Mouse (Mus musculus) brain, adult 2 months (tissue): ENCODE data around the gene Rmi2.

Experiments
- DNase-seq: peaks from one replicate; pipeline ENCODE4 v3.0.0; 2011; ENCODE audit warnings: low read depth, low spot score

Gene Rmi2

DNA sequence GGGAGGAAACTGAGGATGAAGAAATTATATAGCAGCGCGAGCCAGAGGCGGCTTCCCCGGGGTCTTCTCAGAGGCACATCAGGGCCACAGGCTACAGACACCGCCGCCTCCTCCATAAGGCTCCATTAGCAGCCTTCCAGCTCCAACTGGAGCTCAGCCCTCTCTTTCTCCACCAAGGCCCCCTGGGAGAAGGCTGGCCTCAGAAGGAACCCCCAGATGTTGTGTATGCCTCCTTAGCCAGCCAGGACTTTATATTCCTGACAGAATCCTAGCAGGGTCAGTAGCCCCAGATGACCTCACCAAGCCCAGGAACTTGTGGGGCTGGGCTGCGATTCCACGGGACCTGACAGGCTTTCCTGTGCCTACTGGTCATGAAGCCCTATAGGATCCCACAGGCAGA lies 32.0 kb downstream of the Rmi2 start:
- no peak for DNase-seq

DNA sequence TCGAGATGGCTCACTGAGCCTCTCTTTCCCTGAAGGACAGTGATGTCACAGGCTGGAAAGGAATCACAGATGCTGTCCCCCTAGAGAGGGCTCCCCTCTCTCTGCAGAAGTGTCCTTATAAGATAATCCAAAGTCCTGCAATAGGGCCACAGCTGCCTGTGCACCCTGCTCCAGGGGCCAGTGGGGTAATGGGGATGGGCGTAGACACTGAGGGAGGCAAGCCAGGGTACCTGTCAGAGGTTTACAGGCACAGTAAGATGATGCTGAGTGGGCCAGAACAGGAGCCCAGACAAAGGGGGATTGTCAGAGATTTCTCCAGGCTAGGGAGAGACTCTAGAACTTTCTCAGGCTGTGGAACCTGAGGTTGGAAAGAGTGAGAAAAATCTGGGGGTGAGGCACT lies 32.6 kb downstream of the Rmi2 start:
- no peak for DNase-seq

DNA sequence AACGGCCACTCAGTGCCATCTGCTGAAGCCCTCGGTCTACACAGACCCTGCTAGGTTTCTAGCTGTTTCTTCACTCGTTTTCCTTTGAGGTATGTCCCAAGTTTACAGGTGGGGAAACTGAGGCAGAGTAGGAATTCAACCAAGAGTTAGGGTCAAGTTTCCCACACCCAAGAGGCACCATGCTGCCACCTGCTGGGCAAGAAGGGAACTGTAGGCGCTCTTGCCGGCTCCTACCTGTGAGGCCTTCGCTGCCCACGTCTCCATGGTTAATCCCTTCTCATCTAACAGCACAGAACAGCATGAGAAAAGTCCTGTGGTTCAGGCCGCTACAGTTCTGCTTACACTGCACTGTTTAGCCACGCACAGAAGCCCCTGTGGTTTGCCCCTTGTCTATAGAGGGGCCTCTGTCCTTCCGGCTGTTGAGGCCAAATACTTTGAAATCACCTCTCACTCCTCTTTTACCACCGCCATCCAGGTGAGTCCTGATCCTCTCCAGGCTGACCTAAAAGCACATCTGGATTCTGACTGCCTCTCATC lies 33.1 kb downstream of the Rmi2 start:
- peak; percentile 52 for DNase-seq

DNA sequence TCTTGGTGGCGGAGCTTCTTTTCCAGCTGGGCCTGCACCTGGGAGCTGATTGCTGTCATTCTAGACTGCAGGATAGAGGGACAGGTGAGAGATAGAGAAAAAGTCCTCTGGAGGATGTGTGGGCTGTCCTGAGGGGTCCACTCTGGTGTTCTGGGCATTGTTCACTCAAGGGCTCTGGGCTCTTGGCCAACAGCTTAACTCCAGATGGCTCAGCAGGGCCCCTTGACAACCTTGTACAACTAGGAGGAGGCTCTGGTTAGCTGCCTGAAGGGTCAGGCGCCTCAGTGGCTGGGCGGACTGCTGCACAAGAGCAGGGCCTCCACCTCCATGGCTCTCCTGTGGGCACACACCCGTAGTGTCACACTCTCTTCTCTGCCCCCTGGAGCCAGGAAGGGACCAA lies 36.1 kb downstream of the Rmi2 start:
- no peak for DNase-seq

DNA sequence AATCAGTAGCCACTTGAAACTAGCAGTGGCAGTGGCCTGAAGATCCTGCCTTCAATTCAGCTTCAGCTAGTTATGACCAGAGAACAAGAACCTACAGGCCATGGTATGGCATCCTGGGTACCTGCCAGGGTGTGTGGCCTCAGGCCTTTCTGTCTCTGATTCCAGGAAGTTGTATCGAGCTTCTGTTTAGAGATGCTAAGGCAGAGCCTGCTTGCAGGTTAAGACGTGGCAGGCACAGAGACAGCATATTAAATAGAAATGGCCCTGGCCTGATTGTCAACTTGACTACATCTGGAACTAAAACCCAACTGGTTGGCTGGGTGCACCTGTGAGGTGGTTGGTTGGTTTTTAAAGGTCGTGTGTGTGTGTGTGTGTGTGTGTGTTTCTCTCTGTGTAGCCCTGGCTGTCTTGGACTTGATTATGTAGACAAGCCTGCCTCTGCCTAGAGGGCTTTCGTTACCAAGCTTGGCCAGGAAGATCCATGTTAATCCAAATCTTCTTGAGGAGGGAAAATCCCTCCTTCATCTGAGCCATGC lies 38.0 kb downstream of the Rmi2 start:
- DNase-seq, result no peak

DNA sequence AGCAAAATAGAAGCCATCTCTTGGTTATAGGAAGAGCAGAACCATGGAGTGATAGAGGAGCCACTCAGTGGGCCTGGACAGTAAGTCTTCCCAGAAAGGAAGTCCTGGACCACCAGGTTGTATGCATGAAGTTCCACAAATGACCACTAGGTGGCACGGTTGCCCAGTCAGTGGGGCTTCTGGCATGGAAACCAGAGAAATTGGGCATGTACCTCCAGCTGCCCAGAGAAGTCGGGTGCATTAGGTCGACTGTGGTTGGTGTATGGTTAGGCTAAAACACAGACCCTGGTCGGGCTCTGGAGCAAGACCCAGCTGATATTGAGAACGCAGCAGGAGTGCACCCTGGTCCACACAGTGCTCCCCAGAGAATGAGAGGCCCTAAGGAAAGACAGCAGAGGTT lies 38.8 kb downstream of the Rmi2 start:
- peak; percentile 88 for DNase-seq

DNA sequence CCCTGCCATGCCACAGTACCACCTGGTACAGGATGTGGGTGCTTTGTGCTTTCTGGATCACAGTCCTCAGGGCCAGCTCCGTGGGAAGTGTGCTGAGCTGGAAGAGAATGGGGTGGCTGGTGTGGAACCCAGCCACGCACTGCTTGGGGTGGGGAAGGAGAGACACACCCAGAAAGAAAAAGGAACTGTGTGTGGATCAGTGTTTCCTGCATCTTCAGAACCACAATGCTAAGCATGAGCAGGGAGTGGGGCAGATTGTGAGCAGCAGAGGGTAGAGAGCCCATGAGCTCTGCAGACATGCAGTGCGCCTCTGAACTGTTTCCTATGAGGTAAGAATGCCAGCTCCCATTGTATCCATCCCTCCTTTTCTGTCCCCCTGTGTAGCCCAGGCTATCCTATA lies 43.4 kb downstream of the Rmi2 start:
- DNase-seq, result no peak

DNA sequence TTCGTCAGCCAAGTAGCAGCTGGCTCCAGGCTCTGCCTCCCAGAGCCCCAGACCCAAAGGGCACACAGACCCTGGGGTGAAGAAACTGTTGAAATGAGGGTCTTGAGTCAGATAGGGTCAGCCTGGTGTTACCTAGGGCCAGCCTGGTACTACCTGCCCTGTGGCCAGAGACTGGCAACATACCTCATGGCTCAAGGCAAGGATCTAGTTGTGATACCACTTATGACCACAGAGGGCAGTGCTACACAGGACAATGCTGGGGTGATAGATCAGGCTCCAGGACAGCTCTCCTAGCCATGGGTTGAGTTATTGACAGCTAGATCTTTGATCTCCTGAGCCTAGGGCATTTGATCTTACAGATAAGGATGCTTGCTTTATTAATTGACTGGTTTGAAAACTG lies 44.6 kb downstream of the Rmi2 start:
- DNase-seq, result peak; percentile 72

DNA sequence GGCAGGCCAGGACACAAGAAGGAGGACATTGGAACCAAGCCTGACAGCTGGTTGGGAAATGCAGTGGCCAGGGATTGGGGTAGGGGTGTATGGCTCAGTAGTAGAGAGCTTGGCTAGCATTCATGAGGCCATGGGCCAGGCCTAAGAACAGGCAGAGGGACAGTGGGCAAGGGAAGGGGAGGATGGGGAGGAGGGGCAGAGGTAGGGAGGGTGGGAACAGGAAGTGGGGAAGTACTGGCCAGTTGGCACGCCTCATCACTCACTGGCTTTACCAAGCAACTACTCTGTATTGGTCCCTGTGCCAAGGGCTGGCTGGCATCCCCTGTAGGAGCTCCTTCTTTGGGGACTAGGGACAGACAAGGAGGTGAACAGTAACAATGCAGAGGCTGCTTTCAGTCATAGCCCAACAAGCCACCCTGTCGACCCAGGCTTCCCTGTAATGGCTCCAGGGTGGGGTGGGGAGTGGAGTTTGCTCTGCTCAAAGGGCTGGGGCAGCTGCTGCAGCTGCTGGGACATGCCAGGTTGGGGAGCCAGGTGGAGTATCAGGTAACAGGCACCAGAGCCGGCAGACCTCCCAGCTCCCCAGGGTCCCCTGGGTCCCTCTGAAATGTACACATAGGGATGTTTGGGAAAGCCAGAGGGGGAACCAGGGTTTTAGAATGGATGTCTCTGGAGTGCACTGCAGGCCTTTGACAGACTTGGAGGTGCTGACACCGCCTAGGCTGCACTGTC lies 46.5 kb downstream of the Rmi2 start:
- DNase-seq, result peak; percentile 16

DNA sequence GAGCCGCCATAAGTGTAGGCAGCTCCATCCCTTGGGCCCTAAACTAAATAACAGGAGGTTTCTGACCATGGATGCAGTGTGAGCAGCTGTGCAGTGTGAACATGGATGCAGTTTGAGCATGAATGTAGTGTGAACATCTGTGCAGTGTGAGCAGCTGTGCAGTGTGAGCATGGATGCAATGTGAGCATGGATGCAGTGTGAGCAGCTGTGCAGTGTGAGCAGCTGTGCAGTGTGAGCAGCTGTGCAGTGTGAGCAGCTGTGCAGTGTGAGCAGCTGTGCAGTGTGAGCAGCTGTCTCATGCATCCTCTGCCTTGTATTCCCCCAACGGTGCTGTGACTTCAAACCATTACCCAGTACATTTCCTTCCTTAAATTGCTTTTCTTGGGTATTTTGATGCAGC lies 52.6 kb downstream of the Rmi2 start:
- no peak for DNase-seq

DNA sequence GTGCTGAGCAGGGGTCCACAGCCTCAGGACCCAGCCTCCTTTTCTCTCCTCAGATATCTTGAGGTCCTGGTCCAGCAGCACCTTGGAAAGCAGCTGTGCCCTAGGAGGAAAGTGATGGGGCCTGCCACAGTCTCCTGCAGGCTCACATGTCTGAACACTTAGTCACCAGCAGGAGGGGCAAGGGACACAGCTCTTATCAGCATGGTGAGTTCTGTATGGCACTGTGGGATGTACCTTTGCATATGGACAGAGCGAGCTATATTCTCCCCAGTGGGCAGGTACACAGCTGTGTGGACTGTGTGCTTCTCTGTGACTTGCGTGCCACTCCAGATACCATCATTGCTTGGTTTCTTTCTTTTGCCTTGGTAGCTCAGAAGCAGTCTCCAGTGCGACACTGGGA lies 55.5 kb downstream of the Rmi2 start:
- DNase-seq, result peak; percentile 44

DNA sequence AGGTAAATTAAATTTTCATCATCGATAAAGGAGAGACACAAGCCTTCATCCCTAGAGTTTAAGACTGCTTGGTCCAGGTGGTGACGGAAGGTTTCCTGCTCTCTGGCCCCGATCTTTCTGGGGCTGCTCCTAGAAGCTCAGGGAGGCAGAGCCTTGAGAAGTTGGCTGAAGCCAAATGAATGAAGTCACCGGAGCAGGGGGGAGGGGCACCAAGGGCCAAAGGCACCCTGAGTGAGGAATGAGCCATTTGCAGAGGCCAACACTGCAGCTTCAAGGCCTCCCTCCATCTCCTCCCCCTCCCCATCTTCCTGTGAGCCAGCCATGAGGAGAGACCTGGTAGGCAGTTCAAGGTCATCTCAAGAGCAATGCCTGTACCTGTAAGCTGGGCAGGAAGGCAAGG lies 58.3 kb downstream of the Rmi2 start:
- no peak for DNase-seq

DNA sequence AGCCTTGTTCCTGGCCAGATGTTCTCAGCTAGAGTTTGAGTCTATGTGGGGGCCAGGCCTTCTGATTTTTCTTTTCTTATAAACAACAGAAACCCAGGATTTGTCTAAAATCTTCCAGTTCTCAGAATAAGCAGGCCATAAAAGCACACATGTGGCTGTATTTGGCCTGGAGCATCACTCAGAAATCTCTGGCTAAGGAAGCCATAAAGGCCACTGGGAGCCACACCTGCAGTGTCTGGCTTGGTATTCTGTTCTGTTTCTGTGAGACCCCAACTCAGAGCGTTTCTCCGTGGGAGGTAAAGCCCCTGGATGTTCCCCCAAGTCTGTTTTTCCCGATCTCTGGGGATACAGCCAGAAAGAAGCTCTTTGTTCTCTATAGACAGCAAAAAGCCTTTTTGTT lies 61.0 kb downstream of the Rmi2 start:
- DNase-seq, result no peak

DNA sequence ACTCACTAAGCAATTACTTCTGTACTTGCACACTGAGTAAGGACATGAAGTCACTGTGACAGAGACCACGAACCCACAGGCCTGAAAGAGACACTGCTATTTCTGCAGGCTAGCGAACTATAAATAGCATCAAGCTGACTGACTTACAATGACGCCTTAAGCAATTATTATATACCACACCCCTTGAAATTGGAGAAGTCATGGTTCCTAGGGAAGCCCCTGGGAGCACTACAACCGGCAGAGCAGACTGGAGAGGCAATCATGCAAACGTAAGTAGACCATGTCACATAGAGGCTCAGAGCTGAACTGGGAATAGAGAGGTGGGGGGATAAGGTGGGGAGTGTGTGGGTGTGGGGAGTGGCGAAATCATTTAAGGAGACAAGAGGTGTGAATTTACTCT lies 62.5 kb downstream of the Rmi2 start:
- DNase-seq, result no peak

DNA sequence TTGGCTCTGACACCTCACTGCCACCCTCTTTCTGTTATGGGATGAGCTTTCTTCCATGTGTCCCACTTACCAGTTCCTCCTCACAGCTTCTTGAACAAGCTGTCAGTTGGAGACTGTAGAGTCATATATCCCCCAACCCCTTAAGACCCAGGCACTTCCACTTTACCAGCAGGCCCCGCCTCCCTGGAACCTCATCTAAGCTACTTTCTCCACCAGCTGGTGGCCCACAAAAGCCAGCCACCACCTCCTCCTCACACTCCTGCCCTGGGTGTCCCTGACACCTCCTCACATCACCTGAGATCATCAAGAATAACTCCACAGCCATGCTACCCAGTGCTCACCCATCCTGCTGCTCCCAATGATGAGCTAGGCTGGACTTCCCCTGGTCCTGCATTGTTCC lies 65.9 kb downstream of the Rmi2 start:
- no peak for DNase-seq

DNA sequence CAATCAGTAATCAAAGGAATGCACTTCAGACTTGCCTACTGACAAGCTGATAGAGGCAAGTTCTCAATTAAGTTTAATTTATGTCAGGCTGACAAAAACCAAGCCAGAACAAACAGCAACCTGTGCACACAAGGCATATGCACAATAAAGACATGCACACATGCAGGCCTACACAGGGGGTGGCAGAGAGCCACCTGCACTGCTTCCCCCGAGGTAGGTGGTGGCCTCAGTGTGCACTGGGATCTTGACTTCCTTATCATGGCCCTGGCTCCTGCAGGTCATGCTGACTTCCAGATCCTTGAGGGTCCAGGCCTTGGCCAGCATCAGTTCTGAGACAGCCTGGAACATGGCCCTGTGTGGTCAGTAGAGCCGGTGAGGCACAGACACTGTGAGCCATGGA lies 67.1 kb downstream of the Rmi2 start:
- no peak for DNase-seq

DNA sequence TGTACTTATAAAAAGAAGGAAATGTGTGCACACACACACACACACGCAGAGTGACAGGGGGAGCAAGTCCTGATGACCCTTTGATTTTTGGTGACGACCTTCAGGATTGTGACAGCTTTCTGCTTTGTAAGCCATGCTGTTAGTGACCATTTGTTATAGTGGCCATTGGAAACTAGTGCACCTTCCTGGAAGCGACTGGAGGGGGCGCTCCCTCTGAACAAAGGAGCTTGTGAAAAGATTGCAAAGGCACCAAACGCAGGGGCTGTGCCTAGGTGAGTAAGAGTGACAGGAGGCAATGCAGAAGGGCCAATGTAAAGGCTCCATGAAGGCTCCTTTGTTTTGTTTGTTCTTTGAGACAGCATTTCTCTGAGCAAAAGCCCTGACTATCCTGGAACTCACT lies 68.0 kb downstream of the Rmi2 start:
- no peak for DNase-seq

DNA sequence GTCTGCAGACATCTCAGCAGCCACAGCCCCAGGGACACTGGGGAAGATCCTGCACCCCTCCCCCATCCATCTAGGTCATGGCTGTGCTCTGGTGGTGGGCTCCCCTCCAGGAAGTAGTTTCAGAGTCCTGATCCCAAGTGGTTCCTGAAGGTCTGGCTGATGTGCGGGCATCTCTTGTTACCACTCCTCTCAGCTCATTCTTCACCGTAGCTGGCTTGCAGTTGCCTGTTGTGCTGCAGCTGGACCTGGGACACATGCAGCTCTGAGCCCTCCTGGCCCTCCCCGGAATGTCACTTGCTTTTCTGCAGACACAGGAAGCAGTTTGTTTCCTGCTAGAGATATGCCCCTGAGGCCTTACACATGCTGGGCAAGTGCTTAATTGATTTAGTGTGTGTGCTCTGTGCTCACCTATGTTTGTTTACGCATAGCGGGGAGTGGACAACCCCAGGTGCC lies 70.8 kb downstream of the Rmi2 start:
- DNase-seq, result no peak

DNA sequence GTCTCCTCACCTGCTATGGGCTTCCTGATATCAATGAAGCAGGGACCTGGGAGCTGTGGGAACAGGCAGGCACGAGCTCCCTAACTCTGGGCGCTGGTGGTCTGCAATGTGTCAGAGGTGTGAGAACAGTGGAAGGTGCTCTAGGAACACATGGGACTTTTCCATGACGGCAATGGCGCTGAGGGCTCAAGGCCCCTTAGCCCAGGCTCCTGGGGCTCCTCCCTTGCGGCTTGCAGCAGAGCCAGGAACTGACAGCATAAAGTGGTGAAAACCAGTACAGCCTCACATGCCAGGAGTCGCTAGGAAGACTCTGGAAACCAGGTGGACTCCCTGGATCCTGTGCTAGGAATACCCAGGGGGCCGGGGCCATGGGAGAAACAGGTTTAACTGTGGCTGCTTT lies 75.7 kb downstream of the Rmi2 start:
- no peak for DNase-seq

DNA sequence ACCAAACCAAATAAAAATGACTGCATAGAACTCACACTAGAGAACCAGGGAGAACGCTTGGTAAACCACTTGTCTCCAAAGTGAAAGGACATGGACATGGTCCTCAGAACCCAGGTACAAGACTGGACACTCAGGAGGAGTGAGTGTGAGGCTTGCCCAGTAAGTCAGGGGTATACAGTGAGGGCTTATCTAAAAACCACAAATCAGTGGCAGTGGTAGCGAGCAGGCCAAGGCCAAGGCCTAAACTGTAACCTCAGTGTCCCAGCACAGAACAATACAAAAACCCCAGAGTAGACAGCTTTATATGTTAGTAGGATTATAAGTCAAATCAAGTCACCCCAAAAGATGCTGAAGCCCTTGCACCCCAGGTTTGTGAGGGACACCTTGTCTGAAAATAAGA lies 76.2 kb downstream of the Rmi2 start:
- DNase-seq, result no peak

DNA sequence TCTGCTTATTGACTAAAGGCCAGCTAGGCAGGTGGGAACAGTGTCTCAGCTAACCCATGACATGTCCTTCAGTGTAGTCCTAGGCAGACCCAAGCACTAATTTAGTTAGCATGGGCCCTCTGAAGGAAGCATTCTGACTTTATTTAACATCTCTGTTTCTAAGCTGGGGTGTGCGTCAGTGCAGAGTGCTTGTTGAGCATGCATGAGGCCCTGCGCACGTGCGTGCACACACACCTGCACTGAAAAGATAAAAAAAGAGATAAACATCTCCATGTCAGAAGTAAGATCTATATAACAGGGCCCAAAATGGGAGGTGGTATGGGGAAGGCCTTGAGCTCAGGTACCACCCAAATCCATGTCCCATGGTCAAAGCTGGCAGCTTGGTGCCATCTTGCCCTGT lies 80.2 kb downstream of the Rmi2 start:
- DNase-seq, result no peak

DNA sequence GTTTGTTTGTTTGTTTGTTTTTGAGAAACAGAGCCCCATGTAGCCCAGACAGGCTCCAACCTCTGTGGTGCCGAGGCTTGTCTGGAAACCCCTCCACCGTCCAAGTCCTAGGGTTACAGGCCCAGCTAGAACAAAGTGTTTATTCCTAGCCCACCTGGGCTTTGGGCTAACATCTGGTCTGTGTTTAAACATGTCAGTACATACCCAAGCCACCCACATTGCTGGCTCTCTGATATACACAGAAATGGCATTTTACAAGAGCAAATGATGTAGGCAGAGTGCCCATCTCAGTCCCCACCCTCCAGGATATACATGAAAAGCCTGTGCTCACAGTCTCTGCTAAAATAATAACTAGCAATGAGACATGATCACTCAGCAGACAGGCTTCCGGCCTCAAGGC lies 81.4 kb downstream of the Rmi2 start:
- DNase-seq, result no peak

DNA sequence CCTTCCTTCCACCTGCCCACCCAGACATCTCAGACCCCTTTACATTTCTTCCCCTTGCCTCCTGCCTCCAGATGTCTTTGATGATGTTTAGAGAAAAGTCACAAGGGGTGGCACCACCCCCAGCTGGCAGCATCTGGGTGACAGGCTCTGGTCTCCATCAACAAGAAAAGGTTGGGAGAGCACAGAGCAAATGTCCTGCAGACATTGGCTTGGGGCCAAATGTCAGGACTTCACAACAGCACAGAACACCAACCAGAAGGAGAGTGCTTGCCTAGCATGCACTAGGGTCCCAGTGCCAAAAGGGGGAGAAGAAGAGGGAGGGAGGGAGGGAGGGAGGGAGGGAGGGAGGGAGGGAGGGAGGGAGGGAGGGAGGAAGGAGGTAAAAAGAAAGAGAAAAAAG lies 85.0 kb downstream of the Rmi2 start:
- no peak for DNase-seq

DNA sequence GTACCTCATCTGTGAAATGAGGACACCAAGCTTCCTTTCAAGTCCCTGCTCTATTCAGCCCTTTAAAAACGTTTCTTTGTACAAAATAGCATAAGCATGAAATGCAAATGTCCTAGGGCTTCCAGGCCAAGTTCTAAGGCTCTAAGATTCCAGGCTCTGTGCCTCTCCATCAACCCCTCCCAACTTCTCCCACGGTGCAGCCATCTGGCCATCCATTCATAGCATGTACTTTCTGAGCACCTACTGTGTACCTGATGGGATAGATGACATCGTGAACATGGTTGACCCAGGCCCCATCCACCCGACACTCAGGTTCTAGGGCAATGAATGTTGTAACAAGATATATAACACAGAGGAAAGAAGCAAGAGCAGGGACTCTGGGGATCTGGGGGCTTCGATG lies 88.7 kb downstream of the Rmi2 start:
- peak; percentile 16 for DNase-seq
